Mouse (Mus musculus) liver, embryonic 14.5 days (tissue): ENCODE measurements around the gene Cks1b.

Source experiments
- CTCF ChIP-seq: IDR thresholded peaks from 2 replicates; pipeline ENCODE4 v1.5.1; 2016; ENCODE audit warnings: antibody characterized with exemption, low read depth, control low read depth
- EP300 ChIP-seq: IDR thresholded peaks from 2 replicates; pipeline ENCODE4 v1.6.1; 2016; ENCODE audit warnings: antibody characterized with exemption, low read depth

DNA sequence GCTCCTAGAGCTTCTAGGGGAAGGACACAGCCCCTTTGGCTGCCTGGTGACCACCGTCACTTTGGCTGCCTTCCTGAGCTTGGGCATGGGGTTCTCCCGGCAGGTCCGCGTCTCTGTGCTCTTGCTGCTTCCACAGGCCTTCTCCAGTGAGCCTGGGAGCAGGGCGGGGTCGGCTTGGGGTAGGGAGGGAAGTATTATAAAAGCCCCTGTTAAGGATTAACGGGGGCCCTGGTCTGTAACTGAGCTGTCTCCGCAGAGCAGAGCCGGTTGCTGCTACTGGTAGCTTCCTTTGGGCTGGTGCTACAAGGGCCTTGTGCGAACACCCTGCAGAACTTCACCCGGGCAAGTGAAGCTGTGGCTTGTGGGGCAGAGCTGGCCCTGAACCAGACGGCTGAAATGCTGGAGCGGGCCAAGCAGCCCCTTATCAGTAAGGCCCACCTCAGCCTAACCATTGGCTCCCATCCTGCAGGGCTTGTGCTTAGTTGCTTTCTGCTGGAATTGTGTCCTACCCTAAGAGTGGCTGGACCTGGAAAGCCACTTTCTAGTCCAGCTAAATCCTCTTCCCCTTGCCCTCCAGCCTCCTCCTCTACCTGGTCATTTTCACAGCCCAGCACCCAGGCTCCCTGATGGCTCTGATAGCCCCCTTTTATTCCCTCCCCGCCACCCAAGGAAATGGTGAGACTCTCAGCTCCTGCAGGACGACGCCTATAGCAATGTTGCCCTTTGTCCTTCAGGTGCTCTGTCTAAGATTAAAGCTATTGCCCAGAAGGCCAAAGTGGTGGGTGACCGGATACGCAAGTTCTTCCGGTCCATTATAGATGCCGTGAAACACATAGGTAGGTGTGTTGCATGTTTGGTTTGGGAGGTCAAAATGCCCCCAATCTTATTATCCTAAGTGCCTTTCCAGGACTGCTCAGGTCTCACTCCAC is 52.4 kb downstream of the Cks1b start:
- no peak for TF ChIP-seq CTCF
- no peak for TF ChIP-seq EP300
